Mouse (Mus musculus): ENCODE data around the gene Akap9. TPM values are rescaled to one million over a fixed set of nuclear protein-coding genes. Genes with fewer than 3 reads are reported as not detected.
A peak's percentile ranks its signal among the peaks of the same experiment; 100 is the strongest.

The Akap9 gene
- polyA plus RNA-seq, 1 experiment = 3.0 TPM

GRCm38 (mm10) chr5:3977904-3978303 lies 50.0 kb downstream of the Akap9 start:
- no peaks in the 10 kb centered on the region for H3K79me2 ChIP-seq (ENCODE audit: control insufficient read depth, insufficient read depth)
- H3K36me3 ChIP-seq (ENCODE audit: control insufficient read depth, insufficient read depth) = peaks cover 27% of the 10 kb centered on the region
- TF ChIP-seq TCF3 (IDR thresholded peaks at IDR 0.05; ENCODE audit: insufficient read length, low read depth) (no peak), MYOD1 (IDR thresholded peaks at IDR 0.05; ENCODE audit: control insufficient read depth in 1 of 3, insufficient read length in 2 of 3, low read depth in 2 of 3) (no peak), POLR2AphosphoS2 (IDR thresholded peaks at IDR 0.05; ENCODE audit: insufficient read length, low read depth) (no peak), E2F4 (IDR thresholded peaks at IDR 0.05; ENCODE audit: insufficient read depth) (no peak), CEBPB (IDR thresholded peaks at IDR 0.05; ENCODE audit: insufficient read depth, poor library complexity, severe bottlenecking) (no peak), TCF12 (IDR thresholded peaks at IDR 0.05; ENCODE audit: insufficient read depth, poor library complexity, severe bottlenecking) (no peak), SRF (IDR thresholded peaks at IDR 0.05; ENCODE audit: control insufficient read depth, insufficient read length, low read depth) (no peak), USF1 (IDR thresholded peaks at IDR 0.05; ENCODE audit: low read depth) (no peak), MYOG (IDR thresholded peaks at IDR 0.05; ENCODE audit: control insufficient read depth in 1 of 3, insufficient read depth in 1 of 3, insufficient read length in 2 of 3, low read depth in 2 of 3) (no peak), MAX (IDR thresholded peaks at IDR 0.05; ENCODE audit: low read depth) (no peak), POLR2A (IDR thresholded peaks at IDR 0.05; ENCODE audit: insufficient read length, low read depth) (no peak), REST (IDR thresholded peaks at IDR 0.05; ENCODE audit: insufficient read depth, insufficient read length) (no peak)
- no peak overlapping the region for H3K4me2 ChIP-seq (ENCODE audit: low read depth)
- no peak overlapping the region for H3ac ChIP-seq (ENCODE audit: control insufficient read depth, insufficient read length)
- no peak overlapping the region for H3K4me3 ChIP-seq
- no peaks in the 10 kb centered on the region for H3K27me3 ChIP-seq (ENCODE audit: control insufficient read depth, insufficient read depth, insufficient read length)

GRCm38 (mm10) chr5:3989608-3990007 lies 61.8 kb downstream of the Akap9 start:
- Histone ChIP-seq H3K4me2 (ENCODE audit: low read depth) (peak overlapping the region; percentile 14), H3K27me3 (ENCODE audit: control insufficient read depth, insufficient read depth, insufficient read length) (no peaks in the 10 kb centered on the region), H3K4me3 (no peak overlapping the region), H3ac (ENCODE audit: control insufficient read depth, insufficient read length) (no peak overlapping the region), H3K79me2 (ENCODE audit: control insufficient read depth, insufficient read depth) (no peaks in the 10 kb centered on the region), H3K36me3 (ENCODE audit: control insufficient read depth, insufficient read depth) (peaks cover 10% of the 10 kb centered on the region)
- TF ChIP-seq TCF3 (IDR thresholded peaks at IDR 0.05; ENCODE audit: insufficient read length, low read depth) = no peak
- TF ChIP-seq MYOD1 (IDR thresholded peaks at IDR 0.05; ENCODE audit: control insufficient read depth in 1 of 3, insufficient read length in 2 of 3, low read depth in 2 of 3) = no peak
- no peak for TF ChIP-seq POLR2AphosphoS2 (IDR thresholded peaks at IDR 0.05; ENCODE audit: insufficient read length, low read depth)
- no peak for TF ChIP-seq TCF12 (IDR thresholded peaks at IDR 0.05; ENCODE audit: insufficient read depth, poor library complexity, severe bottlenecking)
- no peak for TF ChIP-seq REST (IDR thresholded peaks at IDR 0.05; ENCODE audit: insufficient read depth, insufficient read length)
- TF ChIP-seq SRF (IDR thresholded peaks at IDR 0.05; ENCODE audit: control insufficient read depth, insufficient read length, low read depth) = no peak

- Histone ChIP-seq H3K4me3 (no peak overlapping the region), H3K79me2 (ENCODE audit: control insufficient read depth, insufficient read depth) (no peaks in the 10 kb centered on the region), H3K27me3 (ENCODE audit: control insufficient read depth, insufficient read depth, insufficient read length) (no peaks in the 10 kb centered on the region), H3K36me3 (ENCODE audit: control insufficient read depth, insufficient read depth) (peaks cover 10% of the 10 kb centered on the region), H3ac (ENCODE audit: control insufficient read depth, insufficient read length) (no peak overlapping the region), H3K4me2 (ENCODE audit: low read depth) (no peak overlapping the region)
- TF ChIP-seq TCF3 (IDR thresholded peaks at IDR 0.05; ENCODE audit: insufficient read length, low read depth) (no peak), REST (IDR thresholded peaks at IDR 0.05; ENCODE audit: insufficient read depth, insufficient read length) (no peak), CEBPB (IDR thresholded peaks at IDR 0.05; ENCODE audit: insufficient read depth, poor library complexity, severe bottlenecking) (no peak), TCF12 (IDR thresholded peaks at IDR 0.05; ENCODE audit: insufficient read depth, poor library complexity, severe bottlenecking) (no peak), POLR2AphosphoS2 (IDR thresholded peaks at IDR 0.05; ENCODE audit: insufficient read length, low read depth) (no peak), MYOD1 (IDR thresholded peaks at IDR 0.05; ENCODE audit: control insufficient read depth in 1 of 3, insufficient read length in 2 of 3, low read depth in 2 of 3) (no peak), SRF (IDR thresholded peaks at IDR 0.05; ENCODE audit: control insufficient read depth, insufficient read length, low read depth) (no peak)
These were observed 62.6 kb downstream of the Akap9 start for GRCm38 (mm10) chr5:3990499-3990898.

- Histone ChIP-seq H3ac (ENCODE audit: control insufficient read depth, insufficient read length) (no peak overlapping the region), H3K27me3 (ENCODE audit: control insufficient read depth, insufficient read depth, insufficient read length) (no peaks in the 10 kb centered on the region), H3K36me3 (ENCODE audit: control insufficient read depth, insufficient read depth) (peaks cover 10% of the 10 kb centered on the region), H3K4me3 (no peak overlapping the region), H3K4me2 (ENCODE audit: low read depth) (no peak overlapping the region), H3K79me2 (ENCODE audit: control insufficient read depth, insufficient read depth) (no peaks in the 10 kb centered on the region)
- TF ChIP-seq MAX (IDR thresholded peaks at IDR 0.05; ENCODE audit: low read depth) = no peak
- no peak for TF ChIP-seq MYOD1 (IDR thresholded peaks at IDR 0.05; ENCODE audit: control insufficient read depth in 1 of 3, insufficient read length in 2 of 3, low read depth in 2 of 3)
- TF ChIP-seq TCF3 (IDR thresholded peaks at IDR 0.05; ENCODE audit: insufficient read length, low read depth) = no peak
- TF ChIP-seq SRF (IDR thresholded peaks at IDR 0.05; ENCODE audit: control insufficient read depth, insufficient read length, low read depth) = no peak
- TF ChIP-seq REST (IDR thresholded peaks at IDR 0.05; ENCODE audit: insufficient read depth, insufficient read length) = no peak
- TF ChIP-seq CEBPB (IDR thresholded peaks at IDR 0.05; ENCODE audit: insufficient read depth, poor library complexity, severe bottlenecking) = no peak
- TF ChIP-seq TCF12 (IDR thresholded peaks at IDR 0.05; ENCODE audit: insufficient read depth, poor library complexity, severe bottlenecking) = no peak
- no peak for TF ChIP-seq POLR2A (IDR thresholded peaks at IDR 0.05; ENCODE audit: insufficient read length, low read depth)
- TF ChIP-seq USF1 (IDR thresholded peaks at IDR 0.05; ENCODE audit: low read depth) = no peak
- no peak for TF ChIP-seq POLR2AphosphoS2 (IDR thresholded peaks at IDR 0.05; ENCODE audit: insufficient read length, low read depth)
- TF ChIP-seq E2F4 (IDR thresholded peaks at IDR 0.05; ENCODE audit: insufficient read depth) = no peak
- no peak for TF ChIP-seq MYOG (IDR thresholded peaks at IDR 0.05; ENCODE audit: control insufficient read depth in 1 of 3, insufficient read depth in 1 of 3, insufficient read length in 2 of 3, low read depth in 2 of 3)
These were observed 76.9 kb downstream of the Akap9 start for GRCm38 (mm10) chr5:4004531-4005469.
